Mouse (Mus musculus) layer of hippocampus, adult 2 months (tissue): ENCODE results near the gene Foxred1. TPM values are rescaled to one million over a fixed set of nuclear protein-coding genes. Genes with fewer than 3 reads are reported as not detected.

ENCODE experiments used
- DNase-seq, 2 experiments: peaks; one replicate each; pipeline ENCODE4 v3.0.0; 2022; ENCODE audit warnings: low spot score in 2 of 2
- H3K27ac ChIP-seq: fragments of 200-600 bp; 2 replicates; pipeline ENCODE4 v1.8.1; 2022
- H3K4me3 ChIP-seq: fragments of 200-600 bp; 2 replicates; pipeline ENCODE4 v1.8.1; 2022; ENCODE audit warnings: mild to moderate bottlenecking
- CTCF ChIP-seq: fragments of 200-600 bp; conservative IDR thresholded peaks from 2 replicates; pipeline ENCODE4 v1.8.1; 2022; ENCODE audit warnings: antibody characterized with exemption, mild to moderate bottlenecking, moderate library complexity
- total RNA-seq, 2 experiments: library from RNA; stranded (reverse); gene quantifications; 2 replicates each; pipeline ENCODE4 v1.2.3; 2021

The Foxred1 gene
- total RNA-seq, 2 experiments from 2014 or later, result 35.4 to 37.3 TPM

- no peak for DNase-seq
- Histone ChIP-seq H3K4me3 (no peak overlapping the region), H3K27ac (no peak overlapping the region)
- TF ChIP-seq CTCF, result no peak
These were observed 27.5 kb downstream of the Foxred1 start for GRCm38 (mm10) chr9:35183359-35183758.

GRCm38 (mm10) chr9:35182832-35183231 is 28.0 kb downstream of the Foxred1 start:
- Histone ChIP-seq H3K27ac (no peak overlapping the region), H3K4me3 (no peak overlapping the region)
- no peak for DNase-seq
- no peak for TF ChIP-seq CTCF

GRCm38 (mm10) chr9:35176124-35176659 is 34.7 kb downstream of the Foxred1 start:
- no peak for TF ChIP-seq CTCF
- Histone ChIP-seq H3K4me3 (peak overlapping the region; percentile 81), H3K27ac (peak overlapping the region; percentile 97)
- DNase-seq, result no peak

GRCm38 (mm10) chr9:35175251-35176123 is 35.4 kb downstream of the Foxred1 start, which contains the start of gene Dcps:
TSS of gene Dcps (minus strand) at chr9:35176061.
- Histone ChIP-seq H3K27ac (peak within 1 kb of the TSS; percentile 97), H3K4me3 (peak within 1 kb of the TSS; percentile 81)
- peak; percentile 93 to 98 for DNase-seq
- 0 out of 2 replicates have a peak, but pooled peaks have one; percentile 20 for TF ChIP-seq CTCF

GRCm38 (mm10) chr9:35173331-35173730 is 37.5 kb downstream of the Foxred1 start:
- no peak for TF ChIP-seq CTCF
- Histone ChIP-seq H3K4me3 (no peak overlapping the region), H3K27ac (no peak overlapping the region)
- DNase-seq, result no peak

- DNase-seq, result no peak
- no peak for TF ChIP-seq CTCF
- H3K4me3 ChIP-seq, result no peak overlapping the region
- 0 out of 2 replicates have a peak overlapping the region, but pooled peaks have one; percentile 82 for H3K27ac ChIP-seq
These were observed 40.8 kb downstream of the Foxred1 start for GRCm38 (mm10) chr9:35170071-35170470.

- no peak for DNase-seq
- TF ChIP-seq CTCF, result peak; percentile 15; the same call in 1 of the 2 replicates
- Histone ChIP-seq H3K4me3 (no peak overlapping the region), H3K27ac (peak overlapping the region; percentile 82)
These were observed 43.8 kb downstream of the Foxred1 start for GRCm38 (mm10) chr9:35166798-35167635.

- Histone ChIP-seq H3K4me3 (no peak overlapping the region), H3K27ac (peak overlapping the region; percentile 82)
- TF ChIP-seq CTCF, result peak; percentile 80
- DNase-seq, result peak in 1 of 2 experiments; percentile 40
These were observed 44.6 kb downstream of the Foxred1 start for GRCm38 (mm10) chr9:35166144-35166797.

GRCm38 (mm10) chr9:35164142-35164874 is 46.5 kb downstream of the Foxred1 start:
- no peak for DNase-seq
- Histone ChIP-seq H3K4me3 (no peak overlapping the region), H3K27ac (0 out of 2 replicates have a peak overlapping the region, but pooled peaks have one; percentile 10)
- TF ChIP-seq CTCF, result no peak

- no peak for DNase-seq
- peak overlapping the region; percentile 10; the same call in 1 of the 2 replicates for H3K4me3 ChIP-seq
These were observed 47.7 kb downstream of the Foxred1 start for GRCm38 (mm10) chr9:35163011-35163690.

GRCm38 (mm10) chr9:35161721-35162120 is 49.1 kb downstream of the Foxred1 start:
- TF ChIP-seq CTCF, result no peak
- Histone ChIP-seq H3K4me3 (no peak overlapping the region), H3K27ac (peak overlapping the region; percentile 11)
- DNase-seq, result no peak

More at GRCm38 (mm10) chr9:35163011-35163690, 47.7 kb downstream of the Foxred1 start:
- TF ChIP-seq CTCF, result no peak
- peak overlapping the region; percentile 6; the same call in 1 of the 2 replicates for H3K27ac ChIP-seq
